Mouse (Mus musculus): ENCODE measurements at regions not wholly inside any gene's neighbourhood (a gene's known extent, or its start where the extent isn't known, plus 50 kb on each side); places are given as distances from the start of the nearest gene placed in this dataset.

GRCm38 (mm10) chr1:137865030-137865429 is 310.5 kb downstream of the Ptprc start:
- DNase-seq (ENCODE audit: low spot score): no peak

- no peak for DNase-seq (ENCODE audit: low spot score)
Observed at GRCm38 (mm10) chr1:137863506-137863905, 312.0 kb downstream of the Ptprc start.

GRCm38 (mm10) chr1:137852262-137852661 is 323.2 kb downstream of the Ptprc start:
- no peak for DNase-seq (ENCODE audit: low spot score)

GRCm38 (mm10) chr1:137847311-137847923 is 328.1 kb downstream of the Ptprc start:
- DNase-seq (ENCODE audit: low spot score): no peak

GRCm38 (mm10) chr1:137846857-137847256 is 328.7 kb downstream of the Ptprc start:
- DNase-seq (ENCODE audit: low spot score): no peak

- no peak for DNase-seq (ENCODE audit: low spot score)
Observed at GRCm38 (mm10) chr1:137840531-137840930, 335.0 kb downstream of the Ptprc start.

GRCm38 (mm10) chr1:137839703-137840102 is 335.8 kb downstream of the Ptprc start:
- no peak for DNase-seq (ENCODE audit: low spot score)

GRCm38 (mm10) chr1:137839263-137839662 is 336.2 kb downstream of the Ptprc start:
- no peak for DNase-seq (ENCODE audit: low spot score)

GRCm38 (mm10) chr1:137838357-137838756 is 337.2 kb downstream of the Ptprc start:
- DNase-seq (ENCODE audit: low spot score): no peak

GRCm38 (mm10) chr1:137833535-137833934 is 342.0 kb downstream of the Ptprc start:
- no peak for DNase-seq (ENCODE audit: low spot score)

- no peak for DNase-seq (ENCODE audit: low spot score)
Observed at GRCm38 (mm10) chr1:137831284-137831683, 344.2 kb downstream of the Ptprc start.

- DNase-seq (ENCODE audit: low spot score): no peak
Observed at GRCm38 (mm10) chr1:137827379-137827778, 348.1 kb downstream of the Ptprc start.

- no peak for DNase-seq (ENCODE audit: low spot score)
Observed at GRCm38 (mm10) chr1:137815401-137815888, 360.1 kb downstream of the Ptprc start.

- DNase-seq (ENCODE audit: low spot score): no peak
Observed at GRCm38 (mm10) chr1:137814556-137814955, 361.0 kb downstream of the Ptprc start.

GRCm38 (mm10) chr1:137813716-137814115 is 361.8 kb downstream of the Ptprc start:
- DNase-seq (ENCODE audit: low spot score): no peak

GRCm38 (mm10) chr1:137811981-137812380 is 363.5 kb downstream of the Ptprc start:
- DNase-seq (ENCODE audit: low spot score): no peak

- no peak for DNase-seq (ENCODE audit: low spot score)
Observed at GRCm38 (mm10) chr1:137806742-137807141, 368.8 kb downstream of the Ptprc start.

- DNase-seq (ENCODE audit: low spot score): no peak
Observed at GRCm38 (mm10) chr1:137806252-137806651, 369.3 kb downstream of the Ptprc start.

- no peak for DNase-seq (ENCODE audit: low spot score)
Observed at GRCm38 (mm10) chr1:137802119-137802518, 373.4 kb downstream of the Ptprc start.

GRCm38 (mm10) chr1:137800752-137801151 is 374.8 kb downstream of the Ptprc start:
- no peak for DNase-seq (ENCODE audit: low spot score)

- no peak for DNase-seq (ENCODE audit: low spot score)
Observed at GRCm38 (mm10) chr1:137788789-137789188, 386.7 kb downstream of the Ptprc start.

- no peak for DNase-seq (ENCODE audit: low spot score)
Observed at GRCm38 (mm10) chr1:137786653-137787052, 388.9 kb downstream of the Ptprc start.

GRCm38 (mm10) chr1:137774586-137774985 is 400.9 kb downstream of the Ptprc start:
- DNase-seq (ENCODE audit: low spot score): no peak

- no peak for DNase-seq (ENCODE audit: low spot score)
Observed at GRCm38 (mm10) chr1:137760797-137761196, 414.7 kb downstream of the Ptprc start.
